Mouse (Mus musculus) thymus, postnatal 36 days (tissue): ENCODE measurements around the gene Selenov.

ENCODE experiments used
- DNase-seq, 2 experiments: peaks; one replicate each; pipeline ENCODE4 v3.0.0; 2022; ENCODE audit warnings: mixed read lengths in 2 of 2

The Selenov gene

GRCm38 (mm10) chr7:28290638-28291590, at the start of gene Selenov:
Gene Selenov (minus strand): TSS chr7:28291186.
- no peak for DNase-seq

GRCm38 (mm10) chr7:28339213-28339917, 48.4 kb upstream of the Selenov start:
- peak; percentile 50 to 59 for DNase-seq

- peak; percentile 96 to 98 for DNase-seq
Observed at GRCm38 (mm10) chr7:28338108-28338998, 47.4 kb upstream of the Selenov start, which contains the start of gene Supt5. Gene Supt5 (minus strand): TSS chr7:28338746.

- no peak for DNase-seq
Observed at GRCm38 (mm10) chr7:28335471-28335870, 44.5 kb upstream of the Selenov start.

GRCm38 (mm10) chr7:28334534-28334933, 43.5 kb upstream of the Selenov start:
- DNase-seq = no peak

GRCm38 (mm10) chr7:28328260-28328659, 37.3 kb upstream of the Selenov start:
- DNase-seq = no peak

- no peak for DNase-seq
Observed at GRCm38 (mm10) chr7:28326457-28326856, 35.5 kb upstream of the Selenov start.

- DNase-seq = no peak
Observed at GRCm38 (mm10) chr7:28325293-28325692, 34.3 kb upstream of the Selenov start.

- no peak for DNase-seq
Observed at GRCm38 (mm10) chr7:28321974-28322720, 31.2 kb upstream of the Selenov start.

GRCm38 (mm10) chr7:28318714-28319113, 27.7 kb upstream of the Selenov start:
- DNase-seq = no peak

GRCm38 (mm10) chr7:28318036-28318435, 27.1 kb upstream of the Selenov start:
- DNase-seq = no peak

- peak; percentile 96 for DNase-seq
Observed at GRCm38 (mm10) chr7:28311926-28312543, 21.0 kb upstream of the Selenov start, which contains the start of gene Timm50. Gene Timm50 (minus strand): TSS chr7:28312072.

GRCm38 (mm10) chr7:28311151-28311925, 20.4 kb upstream of the Selenov start:
- no peak for DNase-seq

GRCm38 (mm10) chr7:28309737-28310136, 18.8 kb upstream of the Selenov start:
- DNase-seq = no peak

GRCm38 (mm10) chr7:28306216-28306615, 15.2 kb upstream of the Selenov start:
- DNase-seq = no peak

- DNase-seq = no peak
Observed at GRCm38 (mm10) chr7:28305641-28306040, 14.7 kb upstream of the Selenov start.

GRCm38 (mm10) chr7:28301616-28302433, 10.8 kb upstream of the Selenov start, which contains the start of gene Dll3:
Gene Dll3 (minus strand): TSS chr7:28302238.
- DNase-seq = peak; percentile 58 to 68

GRCm38 (mm10) chr7:28298837-28299625, 8.0 kb upstream of the Selenov start:
- DNase-seq = no peak

GRCm38 (mm10) chr7:28294481-28294880, 3.5 kb upstream of the Selenov start:
- peak in 1 of 2 experiments; percentile 52 for DNase-seq
